Mouse (Mus musculus) forebrain, embryonic 14.5 days (tissue): Measurements from ENCODE around the gene Mvb12b. TPM values are rescaled to one million over a fixed set of nuclear protein-coding genes. Genes with fewer than 3 reads are reported as not detected.
A peak's percentile ranks its signal among the peaks of the same experiment; 100 is the strongest.

Experiments used
- ATAC-seq: fragments of 200-750 bp; cut with Nextera tagmentation; 2 replicates; pipeline ENCODE4 v1.8.0; 2017; ENCODE audit warnings: mild to moderate bottlenecking, moderate library complexity
- DNase-seq: peaks from one replicate; pipeline ENCODE4 v3.0.0-alpha.2; 2015; ENCODE audit warnings: low spot score
- H3K27ac ChIP-seq: fragments of 300-500 bp; sonication (generic); 2 replicates; pipeline ENCODE4 v1.5.1; 2014; ENCODE audit warnings: low read depth, mild to moderate bottlenecking, control low read depth, low read length, moderate library complexity
- H3K27me3 ChIP-seq: fragments of 300-500 bp; sonication (generic); replicated peaks from 2 replicates; pipeline ENCODE4 v1.6.1; 2014; ENCODE audit warnings: low read length, control low read depth, mixed read lengths; ENCODE audit not compliant: control insufficient read depth, insufficient read depth
- H3K36me3 ChIP-seq: fragments of 300-500 bp; sonication (generic); 2 replicates; pipeline ENCODE4 v1.6.1; 2014; ENCODE audit warnings: low read length, control low read depth; ENCODE audit not compliant: control insufficient read depth, insufficient read depth
- H3K4me1 ChIP-seq: fragments of 300-500 bp; sonication (generic); 2 replicates; pipeline ENCODE4 v1.6.1; 2014; ENCODE audit warnings: antibody characterized with exemption, low read length, control low read depth; ENCODE audit not compliant: control insufficient read depth, insufficient read depth
- H3K4me2 ChIP-seq: fragments of 300-500 bp; sonication (generic); 2 replicates; pipeline ENCODE4 v1.6.1; 2014; ENCODE audit warnings: mild to moderate bottlenecking, control low read depth, low read length
- H3K4me3 ChIP-seq: fragments of 300-500 bp; sonication (generic); 2 replicates; pipeline ENCODE4 v1.5.1; 2014; ENCODE audit warnings: low read depth, low read length, control low read depth
- H3K9ac ChIP-seq: fragments of 300-500 bp; sonication (generic); 2 replicates; pipeline ENCODE4 v1.6.1; 2014; ENCODE audit warnings: mild to moderate bottlenecking, low read length, control low read depth, moderate library complexity
- H3K9me3 ChIP-seq: fragments of 300-500 bp; sonication (generic); replicated peaks from 2 replicates; pipeline ENCODE4 v1.6.1; 2016; ENCODE audit warnings: low read length, control low read depth, mixed read lengths; ENCODE audit not compliant: control insufficient read depth
- WGBS: fragments of 180-500 bp; shearing (Covaris S2); extraction: QIAGEN DNeasy Blood & Tissue Kit; methylation state at CpG from one replicate; pipeline ENCODE4 v1.1.7; 2014; 5-methylcytosine and 5-hydroxymethylcytosine counted together
- polyA plus RNA-seq: library from polyadenylated mRNA; unstranded; fragments of >200 nt; fragmentation: Nextera tagmentation; extraction: Ambion mirVana; gene quantifications from 2 replicates; pipeline ENCODE4 v1.2.1, GENCODE M21; 2014

Mvb12b gene
- polyA plus RNA-seq, 1 experiment from 2014 or later, result 49.5 TPM

- no peak for DNase-seq
- no peaks in the 10 kb centered on the region for H3K9me3 ChIP-seq
- H3K27ac ChIP-seq, result no peak overlapping the region
- ATAC-seq, result no peak
- no peak overlapping the region for H3K9ac ChIP-seq
- WGBS, result 86% methylated on average over 1 of the region's 1 CpGs
- H3K4me1 ChIP-seq, result peaks cover 5% of the 10 kb centered on the region; the same call in 1 of the 2 replicates
- peaks cover 40% of the 10 kb centered on the region for H3K36me3 ChIP-seq
- H3K4me3 ChIP-seq, result no peak overlapping the region
- H3K27me3 ChIP-seq, result no peaks in the 10 kb centered on the region
- no peak overlapping the region for H3K4me2 ChIP-seq
These were observed 53.8 kb downstream of the Mvb12b start for GRCm38 (mm10) chr2:33833902-33834301.

- ATAC-seq, result no peak
- peaks cover 75% of the 10 kb centered on the region for H3K36me3 ChIP-seq
These were observed 57.9 kb downstream of the Mvb12b start for GRCm38 (mm10) chr2:33829870-33830269.

GRCm38 (mm10) chr2:33826777-33827176 lies 61.0 kb downstream of the Mvb12b start:
- peaks cover 72% of the 10 kb centered on the region for H3K36me3 ChIP-seq

More at GRCm38 (mm10) chr2:33829870-33830269, 57.9 kb downstream of the Mvb12b start:
- H3K9ac ChIP-seq, result no peak overlapping the region
- no peak overlapping the region for H3K4me3 ChIP-seq
- H3K9me3 ChIP-seq, result no peaks in the 10 kb centered on the region
- no peaks in the 10 kb centered on the region; the same call in 1 of the 2 replicates for H3K4me1 ChIP-seq
- no peaks in the 10 kb centered on the region for H3K27me3 ChIP-seq
- H3K4me2 ChIP-seq, result no peak overlapping the region
- H3K27ac ChIP-seq, result no peak overlapping the region
- DNase-seq, result no peak
- 82% methylated on average over 2 of the region's 2 CpGs for WGBS

GRCm38 (mm10) chr2:33824935-33825514 lies 62.7 kb downstream of the Mvb12b start:
- no peak overlapping the region for H3K9ac ChIP-seq
- no peaks in the 10 kb centered on the region for H3K27me3 ChIP-seq
- peaks cover 67% of the 10 kb centered on the region for H3K36me3 ChIP-seq
- no peaks in the 10 kb centered on the region for H3K9me3 ChIP-seq
- H3K4me2 ChIP-seq, result no peak overlapping the region
- no peaks in the 10 kb centered on the region; the same call in 1 of the 2 replicates for H3K4me1 ChIP-seq
- ATAC-seq, result no peak
- H3K4me3 ChIP-seq, result no peak overlapping the region
- WGBS, result 79% methylated on average over 11 of the region's 11 CpGs
- no peak overlapping the region for H3K27ac ChIP-seq
- no peak for DNase-seq

More at GRCm38 (mm10) chr2:33826777-33827176, 61.0 kb downstream of the Mvb12b start:
- H3K27me3 ChIP-seq, result no peaks in the 10 kb centered on the region
- H3K9me3 ChIP-seq, result no peaks in the 10 kb centered on the region
- H3K27ac ChIP-seq, result no peak overlapping the region
- no peak for DNase-seq
- H3K9ac ChIP-seq, result no peak overlapping the region
- WGBS, result 91% methylated on average over 6 of the region's 6 CpGs
- no peaks in the 10 kb centered on the region; the same call in 1 of the 2 replicates for H3K4me1 ChIP-seq
- no peak overlapping the region for H3K4me3 ChIP-seq
- ATAC-seq, result no peak
- no peak overlapping the region for H3K4me2 ChIP-seq

GRCm38 (mm10) chr2:33821677-33822607 lies 65.8 kb downstream of the Mvb12b start:
- Histone ChIP-seq H3K27me3 (no peaks in the 10 kb centered on the region; the same call in 1 of the 2 replicates), H3K27ac (no peak overlapping the region), H3K36me3 (peaks cover 79% of the 10 kb centered on the region), H3K4me3 (no peak overlapping the region), H3K9me3 (no peaks in the 10 kb centered on the region), H3K9ac (peak overlapping the region; percentile 9; the same call in 1 of the 2 replicates), H3K4me1 (no peaks in the 10 kb centered on the region; the same call in 1 of the 2 replicates), H3K4me2 (no peak overlapping the region)
- WGBS, result 27% methylated on average over 13 of the region's 13 CpGs
- ATAC-seq, result peak; percentile 82
- DNase-seq, result peak; percentile 88

GRCm38 (mm10) chr2:33820450-33820849 lies 67.3 kb downstream of the Mvb12b start:
- Histone ChIP-seq H3K36me3 (peaks cover 67% of the 10 kb centered on the region), H3K4me1 (no peaks in the 10 kb centered on the region; the same call in 1 of the 2 replicates), H3K4me3 (no peak overlapping the region), H3K9ac (no peak overlapping the region), H3K27me3 (peaks cover 3% of the 10 kb centered on the region; the same call in 1 of the 2 replicates), H3K4me2 (no peak overlapping the region), H3K27ac (no peak overlapping the region), H3K9me3 (no peaks in the 10 kb centered on the region)
- ATAC-seq (no peak), DNase-seq (no peak)
- 83% methylated on average over 3 of the region's 3 CpGs for WGBS

- no peak for ATAC-seq
These were observed 67.7 kb downstream of the Mvb12b start for GRCm38 (mm10) chr2:33820037-33820436.

GRCm38 (mm10) chr2:33818385-33818784 lies 69.4 kb downstream of the Mvb12b start:
- H3K4me3 ChIP-seq, result no peak overlapping the region
- no peak overlapping the region for H3K4me2 ChIP-seq
- no peaks in the 10 kb centered on the region for H3K9me3 ChIP-seq
- H3K9ac ChIP-seq, result no peak overlapping the region
- DNase-seq, result no peak
- H3K4me1 ChIP-seq, result peaks cover 12% of the 10 kb centered on the region
- 98% methylated on average over 2 of the region's 2 CpGs for WGBS
- peaks cover 46% of the 10 kb centered on the region for H3K36me3 ChIP-seq
- ATAC-seq, result no peak
- no peak overlapping the region for H3K27ac ChIP-seq
- H3K27me3 ChIP-seq, result peaks cover 3% of the 10 kb centered on the region; the same call in 1 of the 2 replicates

More at GRCm38 (mm10) chr2:33820037-33820436, 67.7 kb downstream of the Mvb12b start:
- Histone ChIP-seq H3K4me2 (no peak overlapping the region), H3K4me3 (no peak overlapping the region), H3K27me3 (peaks cover 3% of the 10 kb centered on the region; the same call in 1 of the 2 replicates), H3K36me3 (peaks cover 63% of the 10 kb centered on the region), H3K9ac (no peak overlapping the region), H3K9me3 (no peaks in the 10 kb centered on the region), H3K4me1 (no peaks in the 10 kb centered on the region; the same call in 1 of the 2 replicates), H3K27ac (no peak overlapping the region)
- DNase-seq, result no peak
- 81% methylated on average over 5 of the region's 5 CpGs for WGBS
